Mouse (Mus musculus): ENCODE results near the gene Fgfr3. TPM values are rescaled to one million over a fixed set of nuclear protein-coding genes. Genes with fewer than 3 reads are reported as not detected.

The Fgfr3 gene
- total RNA-seq, 1 experiment = 3.9 TPM

DNA sequence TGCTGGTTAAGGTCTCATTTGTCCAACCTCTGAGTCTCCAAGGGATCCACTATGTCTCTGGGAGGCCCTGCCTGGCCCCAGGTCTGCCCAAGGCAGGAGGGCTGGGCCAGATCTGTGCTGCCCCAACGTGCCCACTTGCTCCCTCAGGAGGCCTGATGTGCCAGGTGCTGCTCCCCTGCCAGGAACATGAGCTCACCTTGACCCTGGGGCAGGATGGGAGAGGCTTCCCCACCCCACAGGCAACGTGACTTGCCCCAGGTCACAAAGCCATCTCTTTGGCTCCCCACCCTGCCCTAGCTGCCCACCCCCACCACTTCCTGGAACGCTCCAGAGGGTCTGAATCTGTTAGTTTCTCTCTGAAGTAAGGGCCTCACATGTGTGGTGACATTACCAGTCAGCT, 40.4 kb upstream of the Fgfr3 start:
- Histone ChIP-seq H3K27ac (ENCODE audit: insufficient read depth, low read depth, low read length, poor library complexity, severe bottlenecking) (no peak overlapping the region), H3K9ac (ENCODE audit: insufficient read depth, low read depth, low read length, poor library complexity, severe bottlenecking) (no peak overlapping the region)

DNA sequence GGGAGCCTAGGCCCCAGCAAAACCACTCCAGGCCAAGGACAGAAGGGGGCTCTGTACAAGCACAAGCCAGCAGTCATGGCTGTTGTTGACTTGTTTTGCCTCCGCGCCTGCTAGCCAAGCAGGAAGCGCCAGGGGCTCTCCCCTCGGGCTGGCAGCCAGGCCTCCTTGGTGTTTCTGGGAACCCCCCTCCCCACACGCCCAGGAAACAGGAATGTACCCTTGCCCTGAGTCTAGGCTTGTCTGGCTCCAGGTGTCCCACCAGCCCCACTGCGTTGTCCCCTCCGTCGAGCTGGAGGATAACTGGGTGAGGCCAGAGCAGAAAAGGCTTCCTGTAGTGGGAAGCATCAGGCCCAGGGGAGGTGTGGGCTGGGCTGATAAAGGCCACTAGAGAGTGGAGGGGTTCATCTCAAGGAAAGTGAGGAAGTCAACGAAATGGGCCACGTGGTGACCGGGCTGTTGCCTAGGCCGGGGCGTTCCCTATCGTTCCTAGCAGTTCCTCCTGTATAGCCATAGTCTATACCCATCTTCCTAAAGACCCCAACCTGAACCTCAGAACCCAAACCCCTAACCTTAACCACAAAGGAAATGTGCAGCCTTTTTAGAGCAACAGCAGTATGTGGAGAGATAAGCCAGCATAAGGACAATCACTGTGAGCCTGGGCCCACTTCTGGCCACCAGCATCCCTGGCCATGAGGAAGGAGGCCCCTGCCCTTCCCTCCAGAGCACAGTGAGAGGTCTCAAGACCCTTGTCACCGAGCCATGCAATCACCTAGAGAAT, 39.7 kb upstream of the Fgfr3 start:
- no peak overlapping the region for H3K9ac ChIP-seq (ENCODE audit: insufficient read depth, low read depth, low read length, poor library complexity, severe bottlenecking)
- no peak for DNase-seq (ENCODE audit: low read depth, low spot score)
- no peaks in the 10 kb centered on the region for H3K36me3 ChIP-seq (ENCODE audit: control insufficient read depth, insufficient read depth, low read length, poor library complexity, severe bottlenecking)
- no peak overlapping the region for H3K27ac ChIP-seq (ENCODE audit: insufficient read depth, low read depth, low read length, poor library complexity, severe bottlenecking)
- in situ Hi-C loops (cut with MboI; ENCODE audit: low sequenced_read_pairs in 2 of 2, unreplicated experiment in 2 of 2) = no loop called here
- peaks cover 2 to 5% of the 10 kb centered on the region in 2 experiments; a peak in 3 of 4 replicates for H3K4me1 ChIP-seq (ENCODE audit: control insufficient read depth in 2 of 2, insufficient read depth in 2 of 2, low read length in 2 of 2, poor library complexity in 1 of 2)
- no peaks in the 10 kb centered on the region for H3K9me3 ChIP-seq (ENCODE audit: control insufficient read depth, insufficient read depth, low read depth, low read length)
- TF ChIP-seq ZNF384 (IDR thresholded peaks at IDR 0.05; ENCODE audit: low read depth, low read length) (no peak), ZC3H11A (IDR thresholded peaks at IDR 0.05; ENCODE audit: borderline replicate concordance, low read depth, low read length) (no peak), HCFC1 (IDR thresholded peaks at IDR 0.05; ENCODE audit: borderline replicate concordance, insufficient read depth, low read length) (no peak)
- no peak overlapping the region for H3K4me3 ChIP-seq (ENCODE audit: insufficient read depth in 1 of 2, low read depth in 1 of 2, low read length in 2 of 2, poor library complexity in 1 of 2, severe bottlenecking in 1 of 2)

More for the DNA sequence above, 40.4 kb upstream of the Fgfr3 start:
- no peak overlapping the region for H3K4me3 ChIP-seq (ENCODE audit: insufficient read depth in 1 of 2, low read depth in 1 of 2, low read length in 2 of 2, poor library complexity in 1 of 2, severe bottlenecking in 1 of 2)
- no peak for DNase-seq (ENCODE audit: low read depth, low spot score)
- no peaks in the 10 kb centered on the region for H3K9me3 ChIP-seq (ENCODE audit: control insufficient read depth, insufficient read depth, low read depth, low read length)
- in situ Hi-C loops (cut with MboI; ENCODE audit: low sequenced_read_pairs in 2 of 2, unreplicated experiment in 2 of 2) = no loop called here
- no peaks in the 10 kb centered on the region for H3K36me3 ChIP-seq (ENCODE audit: control insufficient read depth, insufficient read depth, low read length, poor library complexity, severe bottlenecking)
- TF ChIP-seq HCFC1 (IDR thresholded peaks at IDR 0.05; ENCODE audit: borderline replicate concordance, insufficient read depth, low read length) (no peak), ZC3H11A (IDR thresholded peaks at IDR 0.05; ENCODE audit: borderline replicate concordance, low read depth, low read length) (no peak), CHD2 (IDR thresholded peaks at IDR 0.05; ENCODE audit: low read depth, low read length) (no peak)
- peaks cover 2 to 5% of the 10 kb centered on the region in 2 experiments; a peak in 3 of 4 replicates for H3K4me1 ChIP-seq (ENCODE audit: control insufficient read depth in 2 of 2, insufficient read depth in 2 of 2, low read length in 2 of 2, poor library complexity in 1 of 2)

DNA sequence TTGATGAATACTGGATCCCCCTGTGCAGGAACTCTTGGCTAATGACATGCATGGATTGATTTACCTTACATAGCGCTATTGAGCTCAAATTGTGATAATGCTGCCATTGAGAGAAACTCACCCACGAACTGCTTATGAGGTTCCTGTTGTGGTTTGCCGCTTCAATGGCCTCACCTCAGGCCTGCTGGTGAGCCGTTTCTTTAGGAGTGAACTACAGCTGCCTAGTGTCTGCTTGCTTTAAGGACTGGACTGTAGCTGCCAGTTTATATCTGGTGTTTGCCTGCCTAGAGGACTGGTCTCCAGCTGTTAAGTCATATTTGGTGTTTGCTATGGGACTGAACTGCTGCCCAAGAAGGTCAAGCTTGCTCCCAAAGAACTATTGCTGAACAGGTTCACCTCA, 38.5 kb upstream of the Fgfr3 start:
- peaks cover 2 to 5% of the 10 kb centered on the region in 2 experiments; a peak in 3 of 4 replicates for H3K4me1 ChIP-seq (ENCODE audit: control insufficient read depth in 2 of 2, insufficient read depth in 2 of 2, low read length in 2 of 2, poor library complexity in 1 of 2)
- TF ChIP-seq HCFC1 (IDR thresholded peaks at IDR 0.05; ENCODE audit: borderline replicate concordance, insufficient read depth, low read length) = no peak
- no peak for TF ChIP-seq ZC3H11A (IDR thresholded peaks at IDR 0.05; ENCODE audit: borderline replicate concordance, low read depth, low read length)
- no peak for TF ChIP-seq ZNF384 (IDR thresholded peaks at IDR 0.05; ENCODE audit: low read depth, low read length)
- no peak for TF ChIP-seq CHD2 (IDR thresholded peaks at IDR 0.05; ENCODE audit: low read depth, low read length)
- no peak for TF ChIP-seq MAFK (IDR thresholded peaks at IDR 0.05; ENCODE audit: insufficient read depth, low read depth, low read length)
- no peak overlapping the region for H3K4me3 ChIP-seq (ENCODE audit: insufficient read depth in 1 of 2, low read depth in 1 of 2, low read length in 2 of 2, poor library complexity in 1 of 2, severe bottlenecking in 1 of 2)
- no peak for DNase-seq (ENCODE audit: low read depth, low spot score)
- H3K9ac ChIP-seq (ENCODE audit: insufficient read depth, low read depth, low read length, poor library complexity, severe bottlenecking) = no peak overlapping the region
- H3K36me3 ChIP-seq (ENCODE audit: control insufficient read depth, insufficient read depth, low read length, poor library complexity, severe bottlenecking) = no peaks in the 10 kb centered on the region
- no peaks in the 10 kb centered on the region for H3K9me3 ChIP-seq (ENCODE audit: control insufficient read depth, insufficient read depth, low read depth, low read length)
- H3K27ac ChIP-seq (ENCODE audit: insufficient read depth, low read depth, low read length, poor library complexity, severe bottlenecking) = no peak overlapping the region
- in situ Hi-C loops (cut with MboI; ENCODE audit: low sequenced_read_pairs in 2 of 2, unreplicated experiment in 2 of 2) = no loop called here

DNA sequence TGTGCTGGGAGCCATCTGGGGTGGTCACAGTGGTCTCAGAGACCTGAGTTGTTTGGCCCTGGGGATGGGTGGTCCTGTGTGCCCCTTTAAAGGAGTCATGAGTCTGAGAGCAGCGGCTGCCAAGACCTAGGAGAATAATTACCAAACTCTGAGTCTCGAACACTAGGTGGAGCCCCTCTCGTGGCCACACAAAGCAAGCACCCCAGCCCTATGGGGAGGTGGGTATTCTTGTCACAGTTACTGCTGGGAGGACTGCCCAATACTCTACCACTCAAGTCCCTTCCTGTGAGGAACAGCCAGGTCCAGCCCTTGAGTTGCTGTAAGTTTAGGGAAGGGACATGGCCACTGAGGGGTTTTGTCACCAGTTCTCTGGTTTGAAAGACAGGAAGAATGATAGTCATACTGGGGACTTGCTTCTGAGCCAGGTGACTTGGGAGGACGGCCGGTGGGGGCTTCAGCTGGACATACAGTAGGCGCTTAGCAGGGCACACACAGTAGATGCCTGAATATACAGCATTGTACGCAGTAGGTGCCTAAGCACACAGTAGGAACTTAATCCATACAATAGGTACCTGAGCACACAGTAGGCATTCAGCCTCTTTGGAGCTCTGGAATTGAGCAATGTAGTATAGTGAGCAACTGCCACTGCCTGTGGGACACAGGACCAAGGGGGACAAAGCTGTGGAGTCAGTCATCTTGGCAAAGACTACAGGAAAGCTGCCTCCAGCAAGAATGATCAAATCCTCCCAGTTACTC, 37.4 kb upstream of the Fgfr3 start:
- no peak overlapping the region for H3K27ac ChIP-seq (ENCODE audit: insufficient read depth, low read depth, low read length, poor library complexity, severe bottlenecking)
- no peak for TF ChIP-seq MAFK (IDR thresholded peaks at IDR 0.05; ENCODE audit: insufficient read depth, low read depth, low read length)
- TF ChIP-seq ZC3H11A (IDR thresholded peaks at IDR 0.05; ENCODE audit: borderline replicate concordance, low read depth, low read length) = no peak
- TF ChIP-seq CHD2 (IDR thresholded peaks at IDR 0.05; ENCODE audit: low read depth, low read length) = no peak
- no peak for TF ChIP-seq HCFC1 (IDR thresholded peaks at IDR 0.05; ENCODE audit: borderline replicate concordance, insufficient read depth, low read length)
- TF ChIP-seq ZNF384 (IDR thresholded peaks at IDR 0.05; ENCODE audit: low read depth, low read length) = no peak
- H3K9me3 ChIP-seq (ENCODE audit: control insufficient read depth, insufficient read depth, low read depth, low read length) = no peaks in the 10 kb centered on the region
- no peaks in the 10 kb centered on the region for H3K36me3 ChIP-seq (ENCODE audit: control insufficient read depth, insufficient read depth, low read length, poor library complexity, severe bottlenecking)
- DNase-seq (ENCODE audit: low read depth, low spot score) = no peak
- no peak overlapping the region for H3K4me3 ChIP-seq (ENCODE audit: insufficient read depth in 1 of 2, low read depth in 1 of 2, low read length in 2 of 2, poor library complexity in 1 of 2, severe bottlenecking in 1 of 2)
- in situ Hi-C loops (cut with MboI; ENCODE audit: low sequenced_read_pairs in 2 of 2, unreplicated experiment in 2 of 2) = no loop called here
- H3K4me1 ChIP-seq (ENCODE audit: control insufficient read depth in 2 of 2, insufficient read depth in 2 of 2, low read length in 2 of 2, poor library complexity in 1 of 2) = peaks cover 2 to 5% of the 10 kb centered on the region in 2 experiments; a peak in 3 of 4 replicates
- no peak overlapping the region for H3K9ac ChIP-seq (ENCODE audit: insufficient read depth, low read depth, low read length, poor library complexity, severe bottlenecking)
